Mouse (Mus musculus) adrenal gland, adult 18-20 months (tissue): ENCODE results near the gene Ccdc153. TPM values are rescaled to one million over a fixed set of nuclear protein-coding genes. Genes with fewer than 3 reads are reported as not detected.

Experiments used
- DNase-seq, 2 experiments: peaks; one replicate each; pipeline ENCODE4 v3.0.0; 2021 to 2022; ENCODE audit warnings: low spot score in 2 of 2
- total RNA-seq, 2 experiments: library from RNA; stranded (reverse); gene quantifications; 1 replicate in 1 of 2; 2 replicates in 1 of 2; pipeline ENCODE4 v1.2.3; 2021

Ccdc153 gene
- total RNA-seq, 2 experiments from 2014 or later = 2.8 to 5.3 TPM

- no peak for DNase-seq
Observed at GRCm38 (mm10) chr9:44269973-44270372, 29.5 kb downstream of the Ccdc153 start.

DNA sequence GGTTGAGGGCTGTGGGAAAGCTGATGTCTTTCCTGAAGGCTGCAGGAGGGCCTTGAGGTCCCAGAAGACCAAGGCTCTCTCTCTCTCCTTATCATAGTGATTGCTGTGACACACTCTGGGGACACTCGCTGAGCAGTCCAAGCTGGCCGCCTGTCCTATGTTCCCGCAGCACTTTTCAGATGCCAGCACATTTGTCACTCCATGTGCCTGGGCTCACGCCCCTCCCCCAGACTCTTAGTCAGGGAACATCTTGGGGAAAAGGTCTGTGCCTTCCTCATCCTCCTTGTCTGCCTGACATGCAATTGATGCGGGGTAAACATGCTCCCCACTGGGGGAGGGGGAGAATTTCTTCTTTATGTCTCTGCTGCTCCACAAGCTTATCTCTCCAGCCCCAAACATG lies 42.7 kb downstream of the Ccdc153 start:
- no peak for DNase-seq

DNA sequence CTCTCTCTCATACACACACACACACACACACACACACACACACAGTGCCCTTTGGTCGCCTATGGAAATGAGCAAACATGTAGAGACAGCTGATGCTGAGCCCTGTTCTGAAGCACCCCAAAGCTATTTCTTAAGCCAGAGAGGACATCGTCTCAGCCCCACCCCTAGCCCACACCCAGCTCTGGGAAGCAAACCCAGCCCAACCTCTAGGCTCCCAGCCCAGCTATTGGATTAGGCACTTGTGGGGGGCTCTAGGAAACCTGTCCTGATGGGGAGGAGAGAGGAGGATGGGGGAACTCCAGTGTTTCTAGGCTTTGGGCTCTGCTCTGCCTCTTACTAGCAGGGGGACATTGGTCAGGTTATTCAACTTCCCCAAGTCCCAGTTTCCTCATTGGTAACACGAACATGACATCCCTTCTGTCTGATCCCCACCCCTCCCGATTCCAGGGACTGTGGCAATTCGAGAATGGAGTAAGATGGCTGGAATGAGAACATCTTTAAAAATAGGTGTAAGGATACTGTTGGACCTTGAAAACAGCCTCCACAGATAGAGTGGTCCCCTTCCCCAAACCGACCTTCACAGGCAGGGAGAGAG lies 45.9 kb downstream of the Ccdc153 start:
- DNase-seq = no peak

DNA sequence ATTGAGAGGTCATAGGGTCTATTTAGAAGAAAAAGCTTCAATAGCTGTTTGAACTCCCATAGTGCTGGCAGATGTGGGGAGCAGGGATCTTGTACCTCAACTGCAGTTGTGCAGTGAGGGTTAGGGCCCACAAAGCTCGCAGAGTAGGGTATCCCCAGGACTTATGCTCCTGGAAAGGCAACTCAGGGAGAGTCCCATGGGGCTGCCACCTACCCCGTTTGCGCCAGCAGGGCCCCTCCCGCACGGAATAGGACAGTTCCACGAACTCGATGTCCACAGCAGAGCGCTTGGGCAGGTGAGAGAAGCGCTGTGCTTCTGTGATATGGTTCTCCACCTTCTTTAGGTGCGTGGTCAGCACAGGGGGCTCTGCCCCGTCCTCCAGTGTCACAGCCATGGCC lies 46.5 kb downstream of the Ccdc153 start:
- DNase-seq = no peak

DNA sequence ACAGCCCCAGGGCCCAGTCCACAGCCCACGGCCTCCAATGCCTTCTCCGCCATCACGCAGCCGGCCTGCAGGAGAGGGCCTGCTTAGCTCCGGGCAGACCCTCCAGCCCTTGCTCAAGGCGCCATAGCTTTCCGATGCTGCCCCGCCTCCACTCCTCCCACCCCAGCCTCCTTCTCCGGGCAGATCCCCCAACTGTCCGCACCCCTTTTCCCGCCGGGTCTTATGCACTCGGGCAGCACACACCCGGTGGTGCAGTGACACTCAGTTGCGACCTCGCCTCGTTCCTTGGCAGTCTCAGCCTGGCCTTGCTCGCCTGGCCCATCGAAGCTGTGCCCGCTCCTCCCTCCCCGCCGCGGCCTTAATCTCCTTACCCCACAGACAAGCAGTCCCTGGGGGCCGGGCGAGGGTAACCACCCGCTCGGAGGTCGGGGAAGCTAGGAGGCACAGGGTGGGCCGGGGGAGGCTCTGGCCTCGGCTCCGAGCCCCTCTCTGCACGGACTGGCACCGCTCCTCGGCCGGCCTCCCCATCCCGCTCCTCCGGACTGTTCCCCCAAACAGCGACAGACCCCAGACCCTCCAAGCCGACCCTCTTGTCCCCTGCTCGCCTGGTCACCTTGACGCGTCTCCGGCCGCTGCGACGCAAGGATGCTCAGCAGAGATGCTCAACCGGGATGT lies 47.1 kb downstream of the Ccdc153 start:
- DNase-seq = peak in 1 of 2 experiments; percentile 50

DNA sequence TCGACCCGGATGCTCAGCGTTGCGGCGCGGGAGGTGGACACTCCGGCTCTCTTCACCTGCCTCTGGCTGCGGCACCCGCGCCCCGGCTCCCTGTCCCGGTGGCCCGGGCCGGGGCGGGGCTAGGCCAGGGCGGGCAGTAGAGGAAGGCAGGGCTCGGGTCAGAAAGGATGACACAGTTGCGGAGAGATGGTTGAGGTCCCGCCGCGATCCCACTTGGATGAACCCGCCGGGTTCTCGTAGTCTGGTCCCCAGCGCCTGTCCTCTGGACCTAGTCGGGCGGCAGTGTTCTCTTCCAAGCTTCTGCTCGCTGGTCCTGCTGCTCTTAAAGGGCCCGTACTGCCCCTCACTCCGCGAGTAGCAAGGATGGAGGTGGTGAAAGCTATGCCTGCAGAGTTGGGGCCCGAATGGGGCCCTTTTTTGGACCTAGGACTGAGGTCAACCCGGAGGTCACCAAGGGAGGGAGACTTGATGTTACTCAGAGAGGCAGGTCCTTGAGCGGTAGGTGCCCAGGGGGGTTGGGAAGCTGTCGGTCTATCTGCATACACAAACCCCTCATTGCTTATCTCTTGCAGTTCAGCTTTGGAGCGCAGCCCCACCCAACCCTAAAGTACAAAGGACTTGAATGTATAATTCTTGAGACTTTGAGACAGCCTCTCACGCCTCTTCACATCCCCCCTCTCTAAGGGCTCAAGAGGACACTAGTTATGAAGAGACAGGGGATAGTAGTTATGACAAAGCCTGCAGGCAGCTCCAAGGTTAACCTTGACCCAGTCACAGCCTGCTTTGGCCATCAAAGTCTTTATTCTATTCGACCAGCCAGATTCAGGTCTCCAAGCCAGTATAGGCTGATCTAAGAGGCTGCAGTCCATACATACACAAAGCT lies 47.8 kb downstream of the Ccdc153 start, which contains the start of gene Abcg4:
Abcg4 (minus strand) TSS at position 540 of the 883 bp plus-strand sequence.
- DNase-seq = peak; percentile 50 to 58

DNA sequence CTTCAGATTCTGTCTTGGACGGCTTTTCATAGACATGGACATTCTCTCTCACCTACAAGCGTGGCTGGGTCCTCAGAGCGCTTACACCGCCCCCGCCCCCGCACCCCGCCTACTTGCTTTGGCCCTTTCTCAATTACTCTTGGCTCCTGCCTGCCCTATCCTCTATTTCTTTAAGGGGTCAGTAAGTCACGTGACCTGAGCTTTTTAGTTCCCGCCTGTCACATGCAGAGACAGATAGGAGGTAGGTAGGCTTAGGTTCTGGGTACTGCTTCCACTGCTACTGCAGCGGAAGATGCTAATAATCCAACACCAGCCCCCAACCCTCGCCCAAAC lies 48.4 kb downstream of the Ccdc153 start:
- DNase-seq = no peak

GRCm38 (mm10) chr9:44292490-44292889 lies 52.0 kb downstream of the Ccdc153 start:
- DNase-seq = no peak

Other genes starting within 250 kb of the Ccdc153 start
- gene Thy1, start 197.3 kb upstream of the Ccdc153 start, total RNA-seq = 10 to 100 TPM; 41.2 to 44.2 TPM
- gene Usp2, start 173.7 kb upstream of the Ccdc153 start, total RNA-seq = 10 to 100 TPM; 36.4 to 40.9 TPM
- not detected for gene Mfrp, start 138.9 kb upstream of the Ccdc153 start, total RNA-seq
- 10 to 100 TPM; 13.2 to 17.8 TPM for gene C1qtnf5, start 133.4 kb upstream of the Ccdc153 start, total RNA-seq
- gene Gm49380, start 127.2 kb upstream of the Ccdc153 start, total RNA-seq = under 1 TPM; 0.27 to 0.48 TPM
- 10 to 100 TPM; 19.4 to 24.1 TPM for gene Rnf26, start 127.2 kb upstream of the Ccdc153 start, total RNA-seq
- 10 to 100 TPM; 24.2 to 90.7 TPM for gene Mcam, start 106.2 kb upstream of the Ccdc153 start, total RNA-seq
- 10 to 100 TPM; 27.9 to 37.1 TPM for gene Cbl, start 6.6 kb upstream of the Ccdc153 start, total RNA-seq
- gene Pdzd3, start 10.8 kb downstream of the Ccdc153 start, total RNA-seq = not detected
- gene Nlrx1, start 27.9 kb downstream of the Ccdc153 start, total RNA-seq = 10 to 100 TPM; 14.0 to 17.1 TPM
- gene Abcg4, start 47.9 kb downstream of the Ccdc153 start, total RNA-seq = 10 to 100 TPM; 16.1 to 30.7 TPM
- gene Hinfp, start 65.0 kb downstream of the Ccdc153 start, total RNA-seq = 10 to 100 TPM; 18.3 to 22.6 TPM
- gene C2cd2l, start 79.6 kb downstream of the Ccdc153 start, total RNA-seq = 10 to 100 TPM; 35.2 to 41.7 TPM
- 10 to 100 TPM; 21.7 to 30.9 TPM for gene Dpagt1, start 85.3 kb downstream of the Ccdc153 start, total RNA-seq
- 10 to 100 TPM; 26.8 to 34.4 TPM for gene H2afx, start 94.0 kb downstream of the Ccdc153 start, total RNA-seq
- 10 to 100 TPM; 52.3 to 87.5 TPM for gene Hmbs, start 103.6 kb downstream of the Ccdc153 start, total RNA-seq
- 10 to 100 TPM; 52.5 to 70.4 TPM for gene Vps11, start 121.0 kb downstream of the Ccdc153 start, total RNA-seq
- gene Hyou1, start 138.8 kb downstream of the Ccdc153 start, total RNA-seq = 100 to 1,000 TPM; 182 to 214 TPM
- gene Slc37a4, start 156.2 kb downstream of the Ccdc153 start, total RNA-seq = 10 to 100 TPM; 15.2 to 16.1 TPM
- 1,000 to 10,000 TPM; 1,079 to 1,172 TPM for gene Rps25, start 166.5 kb downstream of the Ccdc153 start, total RNA-seq
- 100 to 1,000 TPM in 1 of 2 experiments, 10 to 100 TPM in 1; 90.8 to 109 TPM for gene Trappc4, start 166.9 kb downstream of the Ccdc153 start, total RNA-seq
- 10 to 100 TPM; 22.4 to 26.1 TPM for gene Ccdc84, start 177.9 kb downstream of the Ccdc153 start, total RNA-seq
- not detected for gene Foxr1, start 200.5 kb downstream of the Ccdc153 start, total RNA-seq
- not detected for gene Upk2, start 214.3 kb downstream of the Ccdc153 start, total RNA-seq
- 10 to 100 TPM; 41.3 to 46.6 TPM for gene Bcl9l, start 242.1 kb downstream of the Ccdc153 start, total RNA-seq